ENCODE assay signal across 30 mouse cellular contexts in the genomic region with DNA sequence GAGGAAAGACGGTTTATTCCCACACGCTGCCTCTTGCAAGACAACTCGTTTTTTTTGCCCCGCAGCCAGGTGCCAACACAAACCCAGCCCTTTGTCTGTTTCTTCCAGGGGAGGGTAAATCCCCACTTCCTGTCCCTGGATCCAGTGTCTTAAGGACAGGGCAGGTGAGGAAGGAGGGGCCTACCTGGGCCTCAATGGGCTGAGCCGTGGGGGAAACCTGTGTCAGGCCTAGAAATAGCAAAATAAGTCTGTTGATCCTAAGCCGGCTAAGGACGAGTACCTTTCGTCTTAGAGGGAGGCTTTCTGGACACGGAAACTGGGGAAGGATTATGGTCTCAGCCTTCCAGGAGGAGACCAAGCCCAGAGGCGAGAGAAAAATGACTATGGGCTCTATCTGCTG. TPM values are rescaled to one million over a fixed set of nuclear protein-coding genes. Genes with fewer than 3 reads are reported as not detected.
DNase-seq lines count a peak whose midpoint lies in the region; ATAC-seq and TF ChIP-seq lines count a peak whose summit lies in the region.
"Had no signal": no experiment of that assay in that cellular context is flagged by ENCODE, and none has a peak within 500 bp of the region (broad histone marks: within the 10 kb centered on the region; RNA-seq: fewer than 3 reads in every experiment).

No protein-coding gene starts in this region.

- peak overlapping the region; percentile 81 for H3K27ac ChIP-seq in gastrocnemius, adult 2 months
- H3K27ac ChIP-seq in midbrain, embryonic 15.5 days, result no peak overlapping the region
- no peak overlapping the region for H3K27ac ChIP-seq in midbrain, embryonic 11.5 days (ENCODE audit: low read depth, low read length)
- no peak overlapping the region for H3K27ac ChIP-seq in brown adipose tissue, adult 24 weeks (replicated peaks; ENCODE audit: low read depth, low read length)
- H3K27ac ChIP-seq in embryonic facial prominence, embryonic 13.5 days, result no peak overlapping the region
- H3K27ac ChIP-seq: forebrain, embryonic 12.5 days; heart, adult 2 months; hindbrain, embryonic 13.5 days; liver, embryonic 14.5 days; midbrain, embryonic 12.5 days had no signal

- 0 out of 2 replicates have a peak, but pooled peaks cover 5% of the 10 kb centered on the region for H3K36me3 ChIP-seq in midbrain, embryonic 15.5 days (replicated peaks)
- no peaks in the 10 kb centered on the region for H3K36me3 ChIP-seq in midbrain, embryonic 11.5 days (ENCODE audit: control insufficient read depth, insufficient read depth, low read length)
- peaks cover 6% of the 10 kb centered on the region; the same call in 1 of the 2 replicates for H3K36me3 ChIP-seq in embryonic facial prominence, embryonic 13.5 days
- H3K36me3 ChIP-seq: forebrain, embryonic 12.5 days; heart, embryonic 12.5 days; midbrain, embryonic 12.5 days had no signal

- H3K27me3 ChIP-seq in midbrain, embryonic 15.5 days (replicated peaks), result peaks cover 15% of the 10 kb centered on the region
- H3K27me3 ChIP-seq in midbrain, embryonic 11.5 days (ENCODE audit: control insufficient read depth, insufficient read depth, low read length), result peaks cover 33% of the 10 kb centered on the region
- H3K27me3 ChIP-seq in embryonic facial prominence, embryonic 13.5 days, result peaks cover 62% of the 10 kb centered on the region
- H3K27me3 ChIP-seq: Patski had no signal

- H3K4me3 ChIP-seq in gastrocnemius, adult 2 months, result peak overlapping the region; percentile 81
- no peak overlapping the region for H3K4me3 ChIP-seq in midbrain, embryonic 15.5 days
- H3K4me3 ChIP-seq in midbrain, embryonic 11.5 days (ENCODE audit: low read depth, low read length), result no peak overlapping the region
- H3K4me3 ChIP-seq in brown adipose tissue, adult 24 weeks (ENCODE audit: insufficient read depth, low read depth, low read length), result 0 out of 2 replicates have a peak overlapping the region, but pooled peaks have one; percentile 3
- H3K4me3 ChIP-seq in embryonic facial prominence, embryonic 13.5 days, result no peak overlapping the region
- H3K4me3 ChIP-seq: forebrain, embryonic 12.5 days; heart, adult 2 months; heart, embryonic 12.5 days; hindbrain, embryonic 13.5 days; midbrain, embryonic 12.5 days; myocyte had no signal

- H3K4me1 ChIP-seq in midbrain, embryonic 15.5 days, result peaks cover 55% of the 10 kb centered on the region
- H3K4me1 ChIP-seq in midbrain, embryonic 11.5 days (ENCODE audit: control insufficient read depth, insufficient read depth, low read length), result peaks cover 7% of the 10 kb centered on the region
- peaks cover 16% of the 10 kb centered on the region for H3K4me1 ChIP-seq in brown adipose tissue, adult 24 weeks (ENCODE audit: control insufficient read depth, insufficient read depth, insufficient read length, low read length)
- peaks cover 28% of the 10 kb centered on the region for H3K4me1 ChIP-seq in embryonic facial prominence, embryonic 13.5 days

- intact Hi-C loops in gastrocnemius, adult 2 months (cut with DNase I), result no loop called here

- no peak for DNase-seq in gastrocnemius, adult 2 months
- DNase-seq in gastrocnemius, postnatal 10 days, result no peak
- DNase-seq in midbrain, embryonic 11.5 days (ENCODE audit: low spot score, missing footprints), result no peak
- DNase-seq in lung, postnatal 25 days (ENCODE audit: low spot score), result no peak
- DNase-seq in cerebellum, adult 9-11 months, result no peak
- DNase-seq: adrenal gland, postnatal 14 days; cerebellum, adult 11-12 months; cerebellum, postnatal 10 days; heart, adult 2 months; heart, postnatal 4 days; kidney, adult 18-20 months; kidney, postnatal 36 days; layer of hippocampus, postnatal 36 days; liver; lung, embryonic 14.5 days; lung, postnatal 14 days; right cerebral cortex, postnatal 14 days; thymus, postnatal 4 days had no signal

- H3K9me3 ChIP-seq in midbrain, embryonic 15.5 days, result no peaks in the 10 kb centered on the region
- no peaks in the 10 kb centered on the region for H3K9me3 ChIP-seq in midbrain, embryonic 11.5 days (ENCODE audit: control insufficient read depth, low read length)
- H3K9me3 ChIP-seq in embryonic facial prominence, embryonic 13.5 days, result no peaks in the 10 kb centered on the region
- H3K9me3 ChIP-seq: forebrain, embryonic 12.5 days; heart, embryonic 12.5 days; hindbrain, embryonic 13.5 days; midbrain, embryonic 12.5 days had no signal

- ATAC-seq in midbrain, embryonic 15.5 days (replicated peaks), result no peak
- ATAC-seq in midbrain, embryonic 11.5 days (ENCODE audit: low FRiP score), result no peak
- ATAC-seq in embryonic facial prominence, embryonic 13.5 days (ENCODE audit: insufficient number of reproducible peaks, insufficient read depth, low FRiP score, low TSS enrichment, low read depth), result no peak
- ATAC-seq: inflammation-experienced regulatory T-cells, adult 6 months; Patski had no signal

- H3K4me2 ChIP-seq in midbrain, embryonic 15.5 days, result peak overlapping the region; percentile 7; the same call in 1 of the 2 replicates
- no peak overlapping the region for H3K4me2 ChIP-seq in midbrain, embryonic 11.5 days
- H3K4me2 ChIP-seq in embryonic facial prominence, embryonic 13.5 days, result no peak overlapping the region
- H3K4me2 ChIP-seq: forebrain, embryonic 12.5 days; heart, embryonic 12.5 days; hindbrain, embryonic 13.5 days; lung, embryonic 14.5 days; midbrain, embryonic 12.5 days had no signal

- 39% methylated on average over 10 of the region's 10 CpGs for WGBS in midbrain, embryonic 15.5 days
- WGBS in midbrain, embryonic 11.5 days, result 52% methylated on average over 10 of the region's 10 CpGs
- WGBS in embryonic facial prominence, embryonic 13.5 days, result 33% methylated on average over 10 of the region's 10 CpGs

- no peak overlapping the region for H3K9ac ChIP-seq in midbrain, embryonic 15.5 days
- no peak overlapping the region for H3K9ac ChIP-seq in midbrain, embryonic 11.5 days (ENCODE audit: low read length)
- H3K9ac ChIP-seq in embryonic facial prominence, embryonic 13.5 days, result 0 out of 2 replicates have a peak overlapping the region, but pooled peaks have one; percentile 21
- H3K9ac ChIP-seq: forebrain, embryonic 12.5 days; heart, embryonic 12.5 days; liver, embryonic 14.5 days; lung, embryonic 14.5 days; midbrain, embryonic 12.5 days had no signal

- no peak for TF ChIP-seq CTCF in gastrocnemius, adult 2 months (IDR thresholded peaks at IDR 0.05)

RNA-seq across cellular contexts. Expression of a gene that starts 3.4 kb away (rescaled TPM):
- total RNA-seq in gastrocnemius, adult 2 months (2021), result 10 to 100 TPM; 16.1 to 20.7 TPM
- 10 to 100 TPM; 35.0 to 35.2 TPM for total RNA-seq in gastrocnemius, postnatal 10 days (2021)
- polyA plus RNA-seq in midbrain, embryonic 15.5 days (2015; fragmentation: Nextera tagmentation; extraction: Ambion mirVana), result 3.3 and 3.5 TPM in 2 replicates
- 0.75 and 0.96 TPM in 2 replicates for polyA plus RNA-seq in midbrain, embryonic 11.5 days (2014; fragmentation: Nextera tagmentation; extraction: Ambion mirVana)
- 48.2 and 67.9 TPM in 2 replicates for polyA plus RNA-seq in brown adipose tissue, adult 24 weeks (2012; ENCODE audit: insufficient read depth, insufficient read length, missing spikeins)
- polyA plus RNA-seq in embryonic facial prominence, embryonic 13.5 days (2015; fragmentation: Nextera tagmentation; extraction: Ambion mirVana), result 1.1 and 1.2 TPM in 2 replicates

RNA-seq across cellular contexts. Expression of a gene that starts 53.9 kb away (rescaled TPM):
- total RNA-seq in gastrocnemius, adult 2 months (2021), result 1 to 10 TPM; 1.7 to 5.2 TPM
- total RNA-seq in gastrocnemius, postnatal 10 days (2021), result 10 to 100 TPM; 13.7 to 17.8 TPM
- 4.3 and 4.8 TPM in 2 replicates for polyA plus RNA-seq in midbrain, embryonic 15.5 days (2015; fragmentation: Nextera tagmentation; extraction: Ambion mirVana)
- polyA plus RNA-seq in midbrain, embryonic 11.5 days (2014; fragmentation: Nextera tagmentation; extraction: Ambion mirVana), result 9.4 and 11.2 TPM in 2 replicates
- polyA plus RNA-seq in brown adipose tissue, adult 24 weeks (2012; ENCODE audit: insufficient read depth, insufficient read length, missing spikeins), result 2.0 and 4.3 TPM in 2 replicates
- polyA plus RNA-seq in embryonic facial prominence, embryonic 13.5 days (2015; fragmentation: Nextera tagmentation; extraction: Ambion mirVana), result 9.0 and 9.2 TPM in 2 replicates
- total RNA-seq: megakaryocyte progenitor cell, adult 5-6 weeks had no signal
- polyA plus RNA-seq: inflammation-experienced regulatory T-cells, adult 6 months had no signal

Comparison
In these comparisons a context has a peak if more than half of its experiments do, and no peak if none do; other contexts are left out.
1. H3K4me3 ChIP-seq: peak in gastrocnemius, adult 2 months (single experiment) and brown adipose tissue, adult 24 weeks (single experiment); none in midbrain, embryonic 15.5 days (single experiment), midbrain, embryonic 11.5 days (single experiment) and embryonic facial prominence, embryonic 13.5 days (single experiment).
2. RNA of a gene that starts 3.4 kb away (polyA plus RNA-seq): 48.2 to 67.9 TPM in brown adipose tissue, adult 24 weeks; 3.3 to 3.5 TPM in midbrain, embryonic 15.5 days, 1.1 to 1.2 TPM in embryonic facial prominence, embryonic 13.5 days and 0.75 to 0.96 TPM in midbrain, embryonic 11.5 days; every median in the first group is over 10 times any median in the second.